9 mouse cellular contexts compared by ENCODE assay signal in genomic region chr2:132135876-132136637, GRCm38 (mm10). TPM values are rescaled to one million over a fixed set of nuclear protein-coding genes. Genes with fewer than 3 reads are reported as not detected.
A peak's percentile ranks its signal among the peaks of the same experiment; 100 is the strongest.
DNase-seq lines count a peak whose midpoint lies in the region; ATAC-seq lines count a peak whose summit lies in the region.
"Had no signal": no experiment of that assay in that cellular context is flagged by ENCODE, and none has a peak within 500 bp of the region (broad histone marks: within the 10 kb centered on the region; RNA-seq: fewer than 3 reads in every experiment).

No protein-coding gene starts in this region.

- H3K4me3 ChIP-seq in forebrain, embryonic 13.5 days, result no peak overlapping the region
- no peak overlapping the region for H3K4me3 ChIP-seq in forebrain, embryonic 12.5 days (replicated peaks)
- H3K4me3 ChIP-seq: limb, embryonic 12.5 days had no signal

- 89% methylated on average over 8 of the region's 8 CpGs for WGBS in forebrain, embryonic 13.5 days
- WGBS in forebrain, embryonic 12.5 days, result 87% methylated on average over 8 of the region's 8 CpGs

- no peaks in the 10 kb centered on the region for H3K36me3 ChIP-seq in forebrain, embryonic 13.5 days (ENCODE audit: poor library complexity, severe bottlenecking)
- no peaks in the 10 kb centered on the region for H3K36me3 ChIP-seq in forebrain, embryonic 12.5 days (replicated peaks)
- H3K36me3 ChIP-seq: limb, embryonic 12.5 days had no signal

- peak; percentile 52 to 57 for DNase-seq in lung, adult 18-20 months
- no peak for DNase-seq in lung, postnatal 4 days
- peak; percentile 12 for DNase-seq in T-cell, adult 2 months (ENCODE audit: low spot score)
- no peak for DNase-seq in spleen, adult 12 weeks (ENCODE audit: low spot score)
- DNase-seq in adrenal gland, adult 18-20 months (ENCODE audit: low spot score in 2 of 2), result no peak

- ATAC-seq in forebrain, embryonic 13.5 days, result 0 out of 2 replicates have a peak, but pooled peaks have one; percentile 51
- ATAC-seq in forebrain, embryonic 12.5 days (ENCODE audit: low FRiP score), result no peak
- ATAC-seq in megakaryocyte progenitor cell, adult 5-6 weeks (replicated peaks; ENCODE audit: poor library complexity), result 0 out of 2 replicates have a peak, but pooled peaks have one; percentile 35

- no peaks in the 10 kb centered on the region for H3K27me3 ChIP-seq in forebrain, embryonic 13.5 days
- no peaks in the 10 kb centered on the region for H3K27me3 ChIP-seq in forebrain, embryonic 12.5 days
- H3K27me3 ChIP-seq: limb, embryonic 12.5 days had no signal

- H3K9me3 ChIP-seq in forebrain, embryonic 13.5 days (replicated peaks), result no peaks in the 10 kb centered on the region
- H3K9me3 ChIP-seq in forebrain, embryonic 12.5 days, result no peaks in the 10 kb centered on the region
- H3K9me3 ChIP-seq: limb, embryonic 12.5 days had no signal

- no peak overlapping the region for H3K9ac ChIP-seq in forebrain, embryonic 13.5 days
- H3K9ac ChIP-seq in forebrain, embryonic 12.5 days, result no peak overlapping the region
- H3K9ac ChIP-seq: limb, embryonic 12.5 days had no signal

- no peak overlapping the region for H3K27ac ChIP-seq in forebrain, embryonic 13.5 days
- H3K27ac ChIP-seq in forebrain, embryonic 12.5 days, result no peak overlapping the region
- H3K27ac ChIP-seq: limb, embryonic 12.5 days had no signal

- H3K4me1 ChIP-seq in forebrain, embryonic 13.5 days, result peaks cover 17% of the 10 kb centered on the region
- peaks cover 23% of the 10 kb centered on the region for H3K4me1 ChIP-seq in forebrain, embryonic 12.5 days

- H3K4me2 ChIP-seq in forebrain, embryonic 13.5 days, result no peak overlapping the region
- H3K4me2 ChIP-seq in forebrain, embryonic 12.5 days, result no peak overlapping the region
- H3K4me2 ChIP-seq: limb, embryonic 12.5 days had no signal

RNA-seq across cellular contexts. Expression of gene Slc23a2, which starts 8.9 kb away (rescaled TPM):
- 16.6 and 19.1 TPM in 2 replicates for polyA plus RNA-seq in forebrain, embryonic 13.5 days (2015; fragmentation: Nextera tagmentation; extraction: Ambion mirVana)
- polyA plus RNA-seq in forebrain, embryonic 12.5 days (2016; fragmentation: Nextera tagmentation; extraction: Ambion mirVana), result 14.6 and 18.5 TPM in 2 replicates
- total RNA-seq in megakaryocyte progenitor cell, adult 5-6 weeks (2015), result 5.4 and 6.7 TPM in 2 replicates
- 7.4 and 25.7 TPM in 2 replicates for total RNA-seq in megakaryocyte progenitor cell, adult 5-6 weeks (2017)
- 100 to 1,000 TPM; 239 to 346 TPM for total RNA-seq in adrenal gland, adult 18-20 months (2021)

Comparison
In these comparisons a context has a peak if more than half of its experiments do, and no peak if none do; other contexts are left out.
1. DNase-seq: peak in lung, adult 18-20 months (2 of 2) and T-cell, adult 2 months (single experiment); none in lung, postnatal 4 days (0 of 2), spleen, adult 12 weeks (single experiment) and adrenal gland, adult 18-20 months (0 of 2).
2. RNA of gene Slc23a2, which starts 8.9 kb away (total RNA-seq): 239 to 346 TPM in adrenal gland, adult 18-20 months; 5.4 to 25.7 TPM in megakaryocyte progenitor cell, adult 5-6 weeks; every median in the first group is over 4 times any median in the second.